In the genomic region with DNA sequence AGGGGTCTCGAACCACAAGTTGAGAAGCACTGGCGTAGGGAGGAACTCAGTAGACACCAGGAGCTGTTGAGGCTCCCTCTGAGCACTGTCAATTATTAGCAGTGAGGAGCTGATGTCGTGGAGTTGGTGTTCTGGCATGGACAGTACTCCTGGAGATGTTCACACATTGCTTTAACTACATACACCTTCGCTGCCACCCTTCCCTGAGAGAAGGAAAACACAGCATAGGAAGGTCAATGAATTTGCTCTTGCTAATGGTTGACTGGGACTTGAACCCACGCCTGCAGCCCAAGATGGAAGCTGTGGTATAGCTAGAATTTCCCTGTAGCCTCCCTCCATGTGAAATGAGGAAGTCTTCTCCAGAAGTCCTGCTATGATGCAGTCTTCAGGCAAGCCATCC, we compare ENCODE assay signal across 24 mouse cellular contexts.
"Had no signal": no experiment of that assay in that cellular context is flagged by ENCODE, and none has a peak within 500 bp of the region (broad histone marks: within the 10 kb centered on the region; RNA-seq: fewer than 3 reads in every experiment).

No protein-coding gene starts in this region.

- H3K9ac ChIP-seq: liver, embryonic 15.5 days; liver, postnatal 0 days; lung, embryonic 15.5 days; midbrain, embryonic 12.5 days; neural tube, embryonic 13.5 days; neural tube, embryonic 15.5 days; stomach, embryonic 15.5 days had no signal

- H3K9me3 ChIP-seq: liver, embryonic 15.5 days; lung, embryonic 15.5 days; midbrain, embryonic 10.5 days; midbrain, embryonic 12.5 days; neural tube, embryonic 13.5 days; neural tube, embryonic 15.5 days; stomach, embryonic 15.5 days had no signal

- H3K4me3 ChIP-seq: liver, embryonic 15.5 days; lung, embryonic 15.5 days; midbrain, embryonic 10.5 days; midbrain, embryonic 12.5 days; neural tube, embryonic 13.5 days; neural tube, embryonic 15.5 days; stomach, embryonic 15.5 days had no signal

- H3K4me2 ChIP-seq: liver, embryonic 15.5 days; lung, embryonic 15.5 days; midbrain, embryonic 12.5 days; neural tube, embryonic 13.5 days; neural tube, embryonic 15.5 days; stomach, embryonic 15.5 days had no signal

- H3K27me3 ChIP-seq: liver, embryonic 15.5 days; lung, embryonic 15.5 days; midbrain, embryonic 12.5 days; neural tube, embryonic 13.5 days; neural tube, embryonic 15.5 days; stomach, embryonic 15.5 days had no signal

- DNase-seq: liver, postnatal 0 days; lung, adult 2 months; lung, postnatal 14 days; lung, postnatal 36 days; midbrain, embryonic 14.5 days; retina, postnatal 1 day; right cerebral cortex, adult 18-20 months; right cerebral cortex, postnatal 25 days; right cerebral cortex, postnatal 4 days; spleen, adult 18-20 months; thymus, adult 2 months; thymus, postnatal 25 days; thymus, postnatal 4 days had no signal

- H3K27ac ChIP-seq: liver, embryonic 15.5 days; lung, embryonic 15.5 days; macrophage; midbrain, embryonic 10.5 days; midbrain, embryonic 12.5 days; neural tube, embryonic 13.5 days; neural tube, embryonic 15.5 days; stomach, embryonic 15.5 days; stomach, postnatal 0 days had no signal

- H3K36me3 ChIP-seq: midbrain, embryonic 12.5 days; neural tube, embryonic 15.5 days had no signal

- ATAC-seq: liver, postnatal 0 days; lung, postnatal 0 days; midbrain, embryonic 16.5 days had no signal
